Mouse (Mus musculus) CH12.LX (cell line): ENCODE data around the gene Rps27rt. TPM values are rescaled to one million over a fixed set of nuclear protein-coding genes. Genes with fewer than 3 reads are reported as not detected.

Source experiments
- DNase-seq: peaks from one replicate; pipeline ENCODE4 v3.0.0-alpha.2; 2013; ENCODE audit errors: extremely low read depth
- H3K27ac ChIP-seq: 2 replicates; pipeline ENCODE4 v1.5.1; 2012; ENCODE audit warnings: low read depth, mild to moderate bottlenecking, control low read depth, moderate library complexity; ENCODE audit not compliant: insufficient read depth
- H3K27me3 ChIP-seq: replicated peaks from 2 replicates; pipeline ENCODE3; 2012; ENCODE audit warnings: inconsistent platforms
- H3K36me3 ChIP-seq, 2 experiments: replicated peaks in 1 of 2; 2 replicates each; pipeline versions ENCODE3 to v1.6.1; 2012; ENCODE audit warnings: inconsistent platforms in 1 of 2, low read length in 1 of 2, mild to moderate bottlenecking in 1 of 2, mixed read lengths in 1 of 2, moderate library complexity in 1 of 2; ENCODE audit not compliant: control insufficient read depth in 1 of 2, insufficient read depth in 1 of 2
- H3K4me1 ChIP-seq, 2 experiments: 2 replicates each; pipeline ENCODE4 v1.6.1; 2012; ENCODE audit warnings: inconsistent platforms in 1 of 2, moderate library complexity in 1 of 2; ENCODE audit not compliant: insufficient read depth in 2 of 2, control insufficient read depth in 1 of 2
- H3K4me2 ChIP-seq: 2 replicates; pipeline ENCODE4 v1.6.1; 2012; ENCODE audit warnings: low read depth, mild to moderate bottlenecking, control low read depth; ENCODE audit not compliant: poor library complexity, insufficient read depth, severe bottlenecking
- H3K4me3 ChIP-seq, 3 experiments: fragments of 150-350 bp in 1 of 3; sonication (generic) in 1 of 3; replicated peaks in 1 of 3; 2 replicates each; pipeline versions ENCODE3 to v1.5.1; 2011 to 2012; ENCODE audit warnings: low read depth in 2 of 3, low read length in 2 of 3, mild to moderate bottlenecking in 2 of 3, moderate library complexity in 2 of 3, control low read depth in 1 of 3, improper control_type of control experiment in 1 of 3, inconsistent platforms in 1 of 3, mixed read lengths in 1 of 3; ENCODE audit not compliant: poor library complexity in 1 of 3
- H3K79me2 ChIP-seq: replicated peaks from 2 replicates; pipeline ENCODE4 v1.6.1; 2012; ENCODE audit warnings: mild to moderate bottlenecking, moderate library complexity; ENCODE audit not compliant: control insufficient read depth, poor library complexity, insufficient read depth, severe bottlenecking; ENCODE audit errors: extremely low read depth
- H3K9ac ChIP-seq: 2 replicates; pipeline ENCODE4 v1.6.1; 2012; ENCODE audit warnings: low read depth, mild to moderate bottlenecking, control low read depth, moderate library complexity; ENCODE audit not compliant: insufficient read depth
- H3K9me3 ChIP-seq: replicated peaks from 2 replicates; pipeline ENCODE3; 2012; ENCODE audit warnings: low read length, inconsistent platforms, mixed read lengths
- BHLHE40 ChIP-seq: IDR thresholded peaks from 2 replicates; pipeline ENCODE4 v1.6.1; 2011; ENCODE audit warnings: mild to moderate bottlenecking, low read depth, low read length, improper control_type of control experiment
- CHD1 ChIP-seq: IDR thresholded peaks from 2 replicates; pipeline ENCODE4 v1.6.1; 2012; ENCODE audit warnings: low read depth, low read length, improper control_type of control experiment, inconsistent platforms
- CTCF ChIP-seq, 2 experiments: IDR thresholded peaks in 1 of 2; conservative IDR thresholded peaks in 1 of 2; 2 replicates each; pipeline ENCODE4 v1.5.1; 2011 to 2012; ENCODE audit warnings: low read depth in 2 of 2, low read length in 2 of 2, improper control_type of control experiment in 1 of 2, inconsistent platforms in 1 of 2, mild to moderate bottlenecking in 1 of 2, moderate library complexity in 1 of 2
- ELF1 ChIP-seq: IDR thresholded peaks from 2 replicates; pipeline ENCODE4 v1.6.1; 2014; ENCODE audit warnings: low read depth, mild to moderate bottlenecking, inconsistent platforms, low read length, improper control_type of control experiment
- ETS1 ChIP-seq: conservative IDR thresholded peaks from 2 replicates; pipeline ENCODE4 v1.6.1; 2012; ENCODE audit warnings: low read depth, mild to moderate bottlenecking, inconsistent platforms, low read length, improper control_type of control experiment, moderate library complexity
- HCFC1 ChIP-seq: IDR thresholded peaks from 2 replicates; pipeline ENCODE4 v1.6.1; 2012; ENCODE audit warnings: low read depth, mild to moderate bottlenecking, inconsistent platforms, low read length, improper control_type of control experiment
- IRF4 ChIP-seq: IDR thresholded peaks from 2 replicates; pipeline ENCODE4 v1.6.1; 2014; ENCODE audit warnings: low read depth, mild to moderate bottlenecking, inconsistent platforms, low read length, improper control_type of control experiment
- JUN ChIP-seq: IDR thresholded peaks from 2 replicates; pipeline ENCODE4 v1.6.1; 2011; ENCODE audit warnings: low read depth, mild to moderate bottlenecking, low read length, improper control_type of control experiment, moderate library complexity; ENCODE audit not compliant: insufficient read depth
- JUND ChIP-seq: conservative IDR thresholded peaks from 2 replicates; pipeline ENCODE4 v1.6.1; 2011; ENCODE audit warnings: low read depth, low read length, improper control_type of control experiment
- KAT2A ChIP-seq: IDR thresholded peaks from 2 replicates; pipeline ENCODE4 v1.6.1; 2012; ENCODE audit warnings: low read length, improper control_type of control experiment, inconsistent platforms; ENCODE audit not compliant: insufficient replicate concordance
- MAFK ChIP-seq: IDR thresholded peaks from 2 replicates; pipeline ENCODE4 v1.6.1; 2011; ENCODE audit warnings: low read length, improper control_type of control experiment; ENCODE audit not compliant: insufficient replicate concordance
- MAX ChIP-seq: IDR thresholded peaks from 2 replicates; pipeline ENCODE4 v1.6.1; 2011; ENCODE audit warnings: low read length, improper control_type of control experiment
- MAZ ChIP-seq: IDR thresholded peaks from 2 replicates; pipeline ENCODE4 v1.6.1; 2012; ENCODE audit warnings: low read depth, mild to moderate bottlenecking, inconsistent platforms, low read length, improper control_type of control experiment, moderate library complexity
- MEF2A ChIP-seq: IDR thresholded peaks from 2 replicates; pipeline ENCODE4 v1.6.1; 2014; ENCODE audit warnings: low read depth, mild to moderate bottlenecking, inconsistent platforms, low read length, improper control_type of control experiment, borderline replicate concordance
- MYC ChIP-seq: IDR thresholded peaks from 2 replicates; pipeline ENCODE4 v1.6.1; 2011; ENCODE audit warnings: low read depth, mild to moderate bottlenecking, improper control_type of control experiment, low read length
- NELFE ChIP-seq: IDR thresholded peaks from 2 replicates; pipeline ENCODE4 v1.6.1; 2011; ENCODE audit warnings: low read depth, low read length, improper control_type of control experiment
- NRF1 ChIP-seq: IDR thresholded peaks from 2 replicates; pipeline ENCODE4 v1.6.1; 2014; ENCODE audit warnings: low read depth, mild to moderate bottlenecking, inconsistent platforms, low read length, improper control_type of control experiment, moderate library complexity
- PAX5 ChIP-seq: IDR thresholded peaks from 2 replicates; pipeline ENCODE4 v1.6.1; 2012; ENCODE audit warnings: low read length, inconsistent platforms, mixed read lengths
- POLR2A ChIP-seq: IDR thresholded peaks from 2 replicates; pipeline ENCODE4 v1.6.1; 2011; ENCODE audit warnings: low read depth, mild to moderate bottlenecking, improper control_type of control experiment, low read length
- RAD21 ChIP-seq: IDR thresholded peaks from 2 replicates; pipeline ENCODE4 v1.6.1; 2011; ENCODE audit warnings: low read depth, mild to moderate bottlenecking, low read length, improper control_type of control experiment, moderate library complexity
- RCOR1 ChIP-seq: conservative IDR thresholded peaks from 2 replicates; pipeline ENCODE4 v1.6.1; 2012; ENCODE audit warnings: low read depth, mild to moderate bottlenecking, inconsistent platforms, low read length, improper control_type of control experiment
- SIN3A ChIP-seq: IDR thresholded peaks from 2 replicates; pipeline ENCODE4 v1.6.1; 2012; ENCODE audit warnings: low read length, improper control_type of control experiment, inconsistent platforms
- SMC3 ChIP-seq: IDR thresholded peaks from 2 replicates; pipeline ENCODE4 v1.6.1; 2011; ENCODE audit warnings: low read depth, low read length, improper control_type of control experiment
- TBP ChIP-seq: conservative IDR thresholded peaks from 2 replicates; pipeline ENCODE4 v1.6.1; 2011; ENCODE audit warnings: low read depth, low read length, improper control_type of control experiment
- TCF12 ChIP-seq: IDR thresholded peaks from 2 replicates; pipeline ENCODE4 v1.6.1; 2014; ENCODE audit warnings: low read depth, mild to moderate bottlenecking, inconsistent platforms, low read length, improper control_type of control experiment
- UBTF ChIP-seq: IDR thresholded peaks from 2 replicates; pipeline ENCODE4 v1.6.1; 2012; ENCODE audit warnings: low read depth, mild to moderate bottlenecking, inconsistent platforms, low read length, improper control_type of control experiment, moderate library complexity
- USF1 ChIP-seq: IDR thresholded peaks from 2 replicates; pipeline ENCODE4 v1.6.1; 2014; ENCODE audit warnings: low read depth, mild to moderate bottlenecking, inconsistent platforms, low read length, improper control_type of control experiment
- USF2 ChIP-seq: conservative IDR thresholded peaks from 2 replicates; pipeline ENCODE4 v1.6.1; 2011; ENCODE audit warnings: low read depth, low read length, improper control_type of control experiment
- ZC3H11A ChIP-seq: IDR thresholded peaks from 2 replicates; pipeline ENCODE4 v1.6.1; 2012; ENCODE audit warnings: low read depth, mild to moderate bottlenecking, inconsistent platforms, low read length, improper control_type of control experiment
- ZMIZ1 ChIP-seq: IDR thresholded peaks from 2 replicates; pipeline ENCODE4 v1.6.1; 2012; ENCODE audit warnings: low read depth, mild to moderate bottlenecking, inconsistent platforms, low read length, improper control_type of control experiment
- ZNF384 ChIP-seq: IDR thresholded peaks from 2 replicates; pipeline ENCODE4 v1.6.1; 2012; ENCODE audit warnings: low read depth, low read length, improper control_type of control experiment, inconsistent platforms
- dilution Hi-C: fragments of 300-500 bp; cut with MboI; formaldehyde crosslinking; loops from 2 replicates; pipeline ENCODE4 v1.14.3; 2020; ENCODE audit warnings: low sequenced_read_pairs; ENCODE audit not compliant: extremely low pct_unique_long_range_greater_than_20kb, extremely low pct_ligation_motif_present
- in situ Hi-C: fragments of 300-500 bp; cut with MboI; formaldehyde crosslinking; loops from 3 replicates; pipeline ENCODE4 v1.14.3; 2019; ENCODE audit warnings: low sequenced_read_pairs, low pct_ligation_motif_present, low pct_unique_long_range_greater_than_20kb, mixed read lengths
- polyA plus RNA-seq: library from polyadenylated mRNA; unstranded; fragments of >175 nt; gene quantifications from 2 replicates; pipeline ENCODE4 v1.2.1, GENCODE M21; 2012; ENCODE audit warnings: low read depth; ENCODE audit not compliant: insufficient read length
- total RNA-seq, 2 experiments: library from RNA; depleted of rRNA; stranded (reverse); fragments of 300-350 nt in 1 of 2; fragments of >200 nt in 1 of 2; gene quantifications; 2 replicates each; pipeline ENCODE4 v1.2.3; 2012 to 2014

Gene Rps27rt
- total and polyA plus RNA-seq, 3 experiments: 107 to 455 (median 180) TPM

DNA sequence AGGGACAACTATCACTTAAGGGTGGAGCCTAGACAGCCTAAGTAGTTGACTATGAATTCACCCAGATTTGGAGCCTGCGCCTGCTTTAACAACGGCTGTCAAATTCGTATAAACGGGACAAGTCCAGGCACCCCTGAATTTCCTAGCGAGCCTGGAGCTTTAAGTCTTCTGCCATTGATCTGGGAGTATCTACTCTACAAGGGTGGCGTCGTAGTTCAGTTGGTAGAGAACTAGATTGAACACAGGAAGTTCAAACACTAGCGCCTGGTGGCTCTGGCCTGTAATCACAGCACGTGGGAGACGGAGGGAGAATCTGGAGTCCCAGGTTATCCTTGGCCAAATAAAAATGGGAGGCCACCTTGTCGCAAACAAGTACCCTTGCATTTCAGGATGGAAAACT lies 48.3 kb downstream of the Rps27rt start:
- no peaks in the 10 kb centered on the region for H3K36me3 ChIP-seq
- no peak for DNase-seq
- H3K9me3 ChIP-seq: no peaks in the 10 kb centered on the region
- peaks cover 4 to 18% of the 10 kb centered on the region in 2 experiments for H3K4me1 ChIP-seq
- no peak overlapping the region for H3K9ac ChIP-seq
- H3K27me3 ChIP-seq: no peaks in the 10 kb centered on the region
- in situ Hi-C loops: no loop called here
- peak overlapping the region; percentile 78; the same call in 1 of the 2 replicates for H3K4me2 ChIP-seq
- dilution Hi-C loops: no loop called here
- H3K4me3 ChIP-seq: no peak overlapping the region
- no peak overlapping the region for H3K27ac ChIP-seq
- no peak for TF ChIP-seq JUND
- TF ChIP-seq SIN3A: no peak
- no peak for TF ChIP-seq BHLHE40
- no peak for TF ChIP-seq CTCF (conservative IDR thresholded peaks at IDR 0.05 in 1 of 2, IDR thresholded peaks at IDR 0.05 in 1 of 2; ENCODE audit: low read depth in 2 of 2, low read length in 2 of 2)
- TF ChIP-seq SMC3: no peak
- TF ChIP-seq JUN: no peak
- no peak for TF ChIP-seq USF2
- TF ChIP-seq PAX5: no peak
- TF ChIP-seq POLR2A: no peak
- no peak for TF ChIP-seq ETS1
- no peaks in the 10 kb centered on the region for H3K79me2 ChIP-seq

DNA sequence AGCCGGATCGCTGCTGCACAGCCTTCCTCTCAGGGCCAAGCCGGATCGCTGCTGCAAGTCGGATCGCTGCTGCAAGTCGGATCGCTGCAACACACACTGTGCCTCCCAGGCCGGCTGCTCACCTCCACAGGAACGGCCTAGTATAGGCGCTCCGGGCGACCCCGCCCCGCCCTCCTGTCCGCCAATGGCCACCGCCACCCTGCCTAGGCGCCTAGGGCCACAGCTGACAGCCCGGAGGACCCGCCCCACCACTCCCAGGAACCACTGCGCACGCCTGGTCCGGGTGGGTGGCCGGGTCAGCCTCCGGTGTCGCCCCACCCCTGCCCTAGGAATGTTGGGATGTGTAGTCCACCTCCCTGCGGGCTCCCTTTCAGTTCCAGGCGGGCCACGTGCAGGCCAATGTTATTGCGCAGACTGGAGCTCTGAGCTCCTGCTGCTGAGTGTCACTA lies 48.8 kb downstream of the Rps27rt start, which contains the start of gene Gpd1l:
TSS of gene Gpd1l (minus strand) at position 265 of the 449 bp plus-strand sequence.
- Histone ChIP-seq H3K79me2 (no peaks in the 10 kb centered on the region), H3K4me3 (peak within 1 kb of the TSS; percentile 54 to 72 (median 63)), H3K4me2 (peak within 1 kb of the TSS; percentile 78), H3K27ac (no peak within 1 kb of the TSS), H3K4me1 (peaks cover 4 to 18% of the 10 kb centered on the region in 2 experiments), H3K9me3 (no peaks in the 10 kb centered on the region), H3K36me3 (no peaks in the 10 kb centered on the region), H3K9ac (peak within 1 kb of the TSS; percentile 31), H3K27me3 (no peaks in the 10 kb centered on the region)
- in situ Hi-C loops (no loop called here), dilution Hi-C loops (no loop called here)
- DNase-seq: peak; percentile 80
- TF ChIP-seq TBP (no peak), IRF4 (0 out of 2 replicates have a peak, but pooled peaks have one; percentile 19), BHLHE40 (0 out of 2 replicates have a peak, but pooled peaks have one; percentile 27), RAD21 (no peak), ZC3H11A (no peak), JUND (no peak), ZNF384 (no peak), MAX (peak; percentile 50; the same call in 1 of the 2 replicates), USF1 (no peak), MAFK (no peak), ZMIZ1 (no peak), MYC (peak; percentile 33; the same call in 1 of the 2 replicates), MAZ (0 out of 2 replicates have a peak, but pooled peaks have one; percentile 26), RCOR1 (no peak), KAT2A (peak; percentile 69; the same call in 1 of the 2 replicates), NELFE (peak; percentile 51; the same call in 1 of the 2 replicates), SIN3A (0 out of 2 replicates have a peak, but pooled peaks have one; percentile 71), ETS1 (no peak), CHD1 (no peak), SMC3 (no peak), USF2 (no peak), ELF1 (no peak; the same call in 1 of the 2 replicates), HCFC1 (peak; percentile 91), TCF12 (peak; percentile 61; the same call in 1 of the 2 replicates), UBTF (no peak), PAX5 (no peak), NRF1 (peak; percentile 80), MEF2A (0 out of 2 replicates have a peak, but pooled peaks have one; percentile 31), CTCF (conservative IDR thresholded peaks at IDR 0.05 in 1 of 2, IDR thresholded peaks at IDR 0.05 in 1 of 2; ENCODE audit: low read depth in 2 of 2, low read length in 2 of 2) (no peak)
